Mouse (Mus musculus) T-helper 17 cell (primary cell): ENCODE measurements around the gene Olfr920.

Source experiments
- in situ Hi-C, 2 experiments: fragments of 300-600 bp; cut with MboI, MseI; formaldehyde crosslinking; loops; 1 replicate in 1 of 2; 2 replicates in 1 of 2; pipeline ENCODE4 v1.15.1; 2025; ENCODE audit warnings: high pct_unique_total_duplicates in 2 of 2

Gene Olfr920

GRCm38 (mm10) chr9:38751999-38752398, at the start of gene Olfr920:
TSS of gene Olfr920 (plus strand) at chr9:38752299.
- in situ Hi-C loops, result no loop called here

- in situ Hi-C loops, result no loop called here
These were observed 34.0 kb upstream of the Olfr920 start, which contains the start of gene Vwa5a for GRCm38 (mm10) chr9:38718102-38718501. TSS of gene Vwa5a (plus strand) at chr9:38718268.

GRCm38 (mm10) chr9:38718927-38719441, 33.1 kb upstream of the Olfr920 start:
- in situ Hi-C loops, result no loop called here

GRCm38 (mm10) chr9:38724044-38724443, 28.1 kb upstream of the Olfr920 start:
- in situ Hi-C loops, result no loop called here

GRCm38 (mm10) chr9:38728218-38728617, 23.9 kb upstream of the Olfr920 start:
- in situ Hi-C loops, result no loop called here

- in situ Hi-C loops, result no loop called here
These were observed 10.7 kb upstream of the Olfr920 start for GRCm38 (mm10) chr9:38741408-38741807.

- in situ Hi-C loops, result no loop called here
These were observed 7.3 kb upstream of the Olfr920 start for GRCm38 (mm10) chr9:38744619-38745315.

GRCm38 (mm10) chr9:38772768-38773167, 20.7 kb downstream of the Olfr920 start, which contains the start of gene Olfr921:
TSS of gene Olfr921 (plus strand) at chr9:38773068.
- in situ Hi-C loops, result no loop called here

GRCm38 (mm10) chr9:38792689-38793088, 40.6 kb downstream of the Olfr920 start:
- in situ Hi-C loops, result no loop called here

- in situ Hi-C loops, result no loop called here
These were observed 53.6 kb downstream of the Olfr920 start for GRCm38 (mm10) chr9:38805696-38806095.
